Mouse (Mus musculus) C2C12 (cell line): ENCODE measurements at regions not wholly inside any gene's neighbourhood (a gene's known extent, or its start where the extent isn't known, plus 50 kb on each side); places are given as distances from the start of the nearest gene placed in this dataset.

ENCODE experiments used
- CEBPB ChIP-seq: IDR thresholded peaks from one replicate; pipeline ENCODE4 v1.6.1; 2011; ENCODE audit warnings: low read depth, mild to moderate bottlenecking, control low read depth, moderate library complexity
- CTCF ChIP-seq: IDR thresholded peaks from one replicate; pipeline ENCODE4 v1.5.1; 2011; ENCODE audit not compliant: control insufficient read depth, insufficient read depth, insufficient read length
- FOSL1 ChIP-seq: IDR thresholded peaks from one replicate; pipeline ENCODE4 v1.8.0; 2011; ENCODE audit warnings: mild to moderate bottlenecking, low read length; ENCODE audit not compliant: poor library complexity, insufficient read depth, severe bottlenecking
- MAX ChIP-seq: IDR thresholded peaks from one replicate; pipeline ENCODE4 v1.6.1; 2011; ENCODE audit warnings: mild to moderate bottlenecking, control low read depth
- MYOD1 ChIP-seq: IDR thresholded peaks from one replicate; pipeline ENCODE4 v1.6.1; 2011; ENCODE audit warnings: low read depth; ENCODE audit not compliant: control insufficient read depth, insufficient read length
- MYOG ChIP-seq: IDR thresholded peaks from one replicate; pipeline ENCODE4 v1.6.1; 2011; ENCODE audit not compliant: control insufficient read depth, insufficient read length; ENCODE audit errors: extremely low read depth
- USF1 ChIP-seq: IDR thresholded peaks from one replicate; pipeline ENCODE4 v1.6.1; 2011; ENCODE audit warnings: low read depth, mild to moderate bottlenecking, control low read depth, moderate library complexity

GRCm38 (mm10) chr13:99593846-99594813, 77.8 kb upstream of the Map1b start:
- TF ChIP-seq CTCF, result no peak
- no peak for TF ChIP-seq USF1
- no peak for TF ChIP-seq MAX
- TF ChIP-seq MYOD1, result no peak
- no peak for TF ChIP-seq MYOG
- TF ChIP-seq CEBPB, result no peak
- TF ChIP-seq FOSL1, result no peak
